Mouse (Mus musculus) erythroblast, embryonic 14.5 days (primary cell): ENCODE measurements around the gene Nubp2.

ENCODE experiments used
- GATA1 ChIP-seq: IDR thresholded peaks from 2 replicates; pipeline ENCODE4 v1.6.1; 2012; ENCODE audit warnings: low read length, inconsistent platforms, mixed read lengths
- TAL1 ChIP-seq: IDR thresholded peaks from 3 replicates; pipeline ENCODE4 v1.6.1; 2012; ENCODE audit warnings: low read length, inconsistent platforms, mixed read lengths

GRCm38 (mm10) chr17:24842631-24843030 is 43.5 kb downstream of the Nubp2 start:
- no peak for TF ChIP-seq TAL1
- no peak for TF ChIP-seq GATA1
